Mouse (Mus musculus) megakaryocyte, embryonic 14.5 days (primary cell): ENCODE results near the gene Olfr593.

Source experiments
- FLI1 ChIP-seq: IDR thresholded peaks from 2 replicates; pipeline ENCODE4 v1.6.1; 2012; ENCODE audit warnings: low read length, inconsistent platforms, mixed read lengths
- GATA1 ChIP-seq: IDR thresholded peaks from 3 replicates; pipeline ENCODE4 v1.6.1; 2012; ENCODE audit warnings: mixed read lengths, low read length, inconsistent platforms, borderline replicate concordance

DNA sequence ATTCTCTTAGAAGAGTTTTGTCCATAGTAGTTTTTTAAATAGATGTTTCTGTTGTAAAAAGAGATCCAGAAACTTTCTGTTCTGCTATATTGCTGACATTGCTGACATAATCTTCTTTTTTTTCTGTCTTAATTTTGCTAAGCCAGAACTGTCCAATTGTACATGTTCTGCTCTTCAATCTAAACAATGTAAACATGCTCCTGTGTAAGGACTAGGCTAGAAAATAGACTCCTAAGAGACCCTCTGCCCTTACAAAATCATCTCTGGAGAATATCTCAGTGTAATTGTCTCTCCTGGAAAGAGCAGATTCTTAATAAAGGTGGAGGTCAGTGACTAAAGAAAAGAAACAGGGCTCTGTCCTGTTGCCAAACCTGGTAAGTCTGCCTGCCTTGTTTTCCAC, 5.0 kb downstream of the Olfr593 start, which contains the start of gene Olfr594:
- TF ChIP-seq GATA1 = no peak
- no peak for TF ChIP-seq FLI1
